9 mouse cellular contexts compared by ENCODE assay signal in genomic region chr7:35184833-35185724, GRCm38 (mm10). TPM values are rescaled to one million over a fixed set of nuclear protein-coding genes. Genes with fewer than 3 reads are reported as not detected.
A peak's percentile ranks its signal among the peaks of the same experiment; 100 is the strongest.
DNase-seq lines count a peak whose midpoint lies in the region; ATAC-seq lines count a peak whose summit lies in the region.
"Had no signal": no experiment of that assay in that cellular context is flagged by ENCODE, and none has a peak within 500 bp of the region (broad histone marks: within the 10 kb centered on the region; RNA-seq: fewer than 3 reads in every experiment).

No protein-coding gene starts in this region.

- intact Hi-C loops in left cerebral cortex, postnatal 14 days (cut with DNase I): no loop called here

- peaks cover 33% of the 10 kb centered on the region for H3K27me3 ChIP-seq in forebrain, embryonic 15.5 days
- peaks cover 38% of the 10 kb centered on the region for H3K27me3 ChIP-seq in lung, embryonic 15.5 days
- H3K27me3 ChIP-seq in stomach, embryonic 14.5 days (ENCODE audit: control insufficient read depth, insufficient read depth, low read length): peaks cover 20% of the 10 kb centered on the region

- H3K4me1 ChIP-seq in forebrain, embryonic 15.5 days: peaks cover 17% of the 10 kb centered on the region
- H3K4me1 ChIP-seq in lung, embryonic 15.5 days: peaks cover 17% of the 10 kb centered on the region
- peaks cover 7% of the 10 kb centered on the region for H3K4me1 ChIP-seq in stomach, embryonic 14.5 days (ENCODE audit: control insufficient read depth, insufficient read depth, low read length)

- H3K27ac ChIP-seq in forebrain, embryonic 15.5 days (replicated peaks): no peak overlapping the region
- no peak overlapping the region for H3K27ac ChIP-seq in lung, embryonic 15.5 days
- H3K27ac ChIP-seq in stomach, embryonic 14.5 days (ENCODE audit: low read length): no peak overlapping the region
- H3K27ac ChIP-seq: macrophage had no signal

- peak overlapping the region; percentile 55 for H3K4me2 ChIP-seq in forebrain, embryonic 15.5 days (replicated peaks)
- peak overlapping the region; percentile 63 for H3K4me2 ChIP-seq in lung, embryonic 15.5 days
- H3K4me2 ChIP-seq in stomach, embryonic 14.5 days (replicated peaks; ENCODE audit: low read depth, low read length): peak overlapping the region; percentile 57

- peak; percentile 28 to 46 for DNase-seq in left cerebral cortex, postnatal 14 days (ENCODE audit: low spot score in 2 of 2)
- no peak for DNase-seq in left cerebral cortex, adult 9 months (ENCODE audit: low spot score in 2 of 2)
- DNase-seq in adrenal gland, postnatal 36 days: peak; percentile 62 to 63
- peak; percentile 29 to 45 for DNase-seq in kidney, adult 8-10 months

- 2% methylated on average over 54 of the region's 54 CpGs for WGBS in forebrain, embryonic 15.5 days
- WGBS in lung, embryonic 15.5 days: 3% methylated on average over 54 of the region's 54 CpGs
- 2% methylated on average over 54 of the region's 54 CpGs for WGBS in stomach, embryonic 14.5 days

- H3K36me3 ChIP-seq in forebrain, embryonic 15.5 days: no peaks in the 10 kb centered on the region
- no peaks in the 10 kb centered on the region for H3K36me3 ChIP-seq in lung, embryonic 15.5 days
- H3K36me3 ChIP-seq in stomach, embryonic 14.5 days (ENCODE audit: control insufficient read depth, insufficient read depth, low read length): no peaks in the 10 kb centered on the region

- H3K9me3 ChIP-seq in forebrain, embryonic 15.5 days: 0 out of 2 replicates have a peak, but pooled peaks cover 4% of the 10 kb centered on the region
- H3K9me3 ChIP-seq in lung, embryonic 15.5 days: no peaks in the 10 kb centered on the region
- peaks cover 10% of the 10 kb centered on the region; the same call in 1 of the 2 replicates for H3K9me3 ChIP-seq in stomach, embryonic 14.5 days (ENCODE audit: control insufficient read depth, low read depth, low read length)

- peak; percentile 29; the same call in 1 of the 2 replicates for ATAC-seq in forebrain, embryonic 15.5 days (replicated peaks)
- peak; percentile 49; the same call in 1 of the 2 replicates for ATAC-seq in lung, embryonic 15.5 days (ENCODE audit: borderline replicate concordance, extremely low read depth, low FRiP score, low TSS enrichment)
- peak; percentile 42; the same call in 1 of the 2 replicates for ATAC-seq in stomach, embryonic 14.5 days (ENCODE audit: insufficient number of reproducible peaks, insufficient read depth, low FRiP score, low read depth)
- ATAC-seq in megakaryocyte-erythroid progenitor cell, adult 5-6 weeks (replicated peaks; ENCODE audit: low FRiP score, low TSS enrichment, poor library complexity, severe bottlenecking): no peak

- H3K4me3 ChIP-seq in forebrain, embryonic 15.5 days: peak overlapping the region; percentile 39
- peak overlapping the region; percentile 34 for H3K4me3 ChIP-seq in lung, embryonic 15.5 days
- H3K4me3 ChIP-seq in stomach, embryonic 14.5 days (ENCODE audit: low read depth, low read length): peak overlapping the region; percentile 34

- H3K9ac ChIP-seq in forebrain, embryonic 15.5 days (replicated peaks): peak overlapping the region; percentile 37
- no peak overlapping the region for H3K9ac ChIP-seq in lung, embryonic 15.5 days
- 0 out of 2 replicates have a peak overlapping the region, but pooled peaks have one; percentile 1 for H3K9ac ChIP-seq in stomach, embryonic 14.5 days (replicated peaks; ENCODE audit: low read depth, low read length)

RNA-seq across cellular contexts. Expression of gene Slc7a10, which starts 1.1 kb away (rescaled TPM):
- total RNA-seq in left cerebral cortex, postnatal 14 days (2021): 10 to 100 TPM; 45.4 to 48.0 TPM
- total RNA-seq in adrenal gland, postnatal 36 days (2021): 1 to 10 TPM; 6.2 to 7.7 TPM
- 5.3 and 6.2 TPM in 2 replicates for polyA plus RNA-seq in forebrain, embryonic 15.5 days (2015; fragmentation: Nextera tagmentation; extraction: Ambion mirVana)
- polyA plus RNA-seq in lung, embryonic 15.5 days (2015; fragmentation: Nextera tagmentation; extraction: Ambion mirVana): 2.3 and 3.4 TPM in 2 replicates
- polyA plus RNA-seq in stomach, embryonic 14.5 days (2014; fragmentation: Nextera tagmentation; extraction: Ambion mirVana): 3.5 and 5.0 TPM in 2 replicates
- total RNA-seq in megakaryocyte-erythroid progenitor cell, adult 5-6 weeks (2014; fragmentation: Nextera tagmentation): not detected in 2 replicates
- not detected in 2 replicates for total RNA-seq in megakaryocyte-erythroid progenitor cell, adult 5-6 weeks (2017)
- polyA plus RNA-seq: macrophage had no signal

RNA-seq across cellular contexts. Expression of gene Lrp3, which starts 30.2 kb away (rescaled TPM):
- 10 to 100 TPM; 83.8 to 84.6 TPM for total RNA-seq in left cerebral cortex, postnatal 14 days (2021)
- total RNA-seq in adrenal gland, postnatal 36 days (2021): 10 to 100 TPM; 18.4 to 19.3 TPM
- polyA plus RNA-seq in forebrain, embryonic 15.5 days (2015; fragmentation: Nextera tagmentation; extraction: Ambion mirVana): 25.3 and 26.4 TPM in 2 replicates
- polyA plus RNA-seq in lung, embryonic 15.5 days (2015; fragmentation: Nextera tagmentation; extraction: Ambion mirVana): 7.7 and 7.9 TPM in 2 replicates
- polyA plus RNA-seq in stomach, embryonic 14.5 days (2014; fragmentation: Nextera tagmentation; extraction: Ambion mirVana): 9.0 and 9.7 TPM in 2 replicates
- not detected in 2 replicates for total RNA-seq in megakaryocyte-erythroid progenitor cell, adult 5-6 weeks (2014; fragmentation: Nextera tagmentation)
- total RNA-seq in megakaryocyte-erythroid progenitor cell, adult 5-6 weeks (2017): not detected in 2 replicates
- polyA plus RNA-seq: macrophage had no signal

Comparison
In these comparisons a context has a peak if more than half of its experiments do, and no peak if none do; other contexts are left out.
1. DNase-seq: peak in left cerebral cortex, postnatal 14 days (2 of 2), adrenal gland, postnatal 36 days (2 of 2) and kidney, adult 8-10 months (2 of 2); none in left cerebral cortex, adult 9 months (0 of 2).
2. RNA of gene Slc7a10, which starts 1.1 kb away (total RNA-seq): 45.4 to 48.0 TPM in left cerebral cortex, postnatal 14 days and 6.2 to 7.7 TPM in adrenal gland, postnatal 36 days; not detected in megakaryocyte-erythroid progenitor cell, adult 5-6 weeks; every median in the first group is over 4 times any median in the second.
3. RNA of gene Lrp3, which starts 30.2 kb away (total RNA-seq): 83.8 to 84.6 TPM in left cerebral cortex, postnatal 14 days and 18.4 to 19.3 TPM in adrenal gland, postnatal 36 days; not detected in megakaryocyte-erythroid progenitor cell, adult 5-6 weeks; every median in the first group is over 10 times any median in the second.
4. Peak in every context shown above with its lines, with median percentiles within 50 percentile points of each other: H3K4me2 ChIP-seq and H3K4me3 ChIP-seq.